In the genomic region with DNA sequence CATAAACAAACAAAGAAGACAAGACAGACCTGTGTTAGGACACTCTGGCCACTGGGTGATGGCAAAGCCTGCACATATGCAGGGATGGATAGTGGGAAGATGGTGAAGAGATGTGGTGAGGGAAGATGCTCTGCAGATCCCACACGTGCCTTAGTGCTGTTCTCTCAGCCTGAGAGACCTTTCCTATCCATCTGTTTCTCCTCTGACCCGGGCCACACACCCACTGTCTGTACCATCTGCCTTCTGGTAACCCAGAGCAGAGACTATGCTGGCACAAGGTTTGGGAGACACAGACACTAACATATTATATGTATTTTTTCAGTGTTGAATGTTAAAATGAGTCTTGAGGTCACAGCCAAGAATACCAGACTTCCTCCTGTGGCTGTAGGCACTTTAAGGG, we compare ENCODE assay signal across 15 mouse cellular contexts.
"Had no signal": no experiment of that assay in that cellular context is flagged by ENCODE, and none has a peak within 500 bp of the region (broad histone marks: within the 10 kb centered on the region; RNA-seq: fewer than 3 reads in every experiment).

No protein-coding gene starts in this region.

- H3K9me3 ChIP-seq: limb, embryonic 15.5 days; liver, embryonic 12.5 days; midbrain, embryonic 10.5 days; neural tube, embryonic 15.5 days had no signal

- H3K4me2 ChIP-seq: limb, embryonic 15.5 days; liver, embryonic 12.5 days; lung, embryonic 14.5 days; neural tube, embryonic 15.5 days had no signal

- H3K4me1 ChIP-seq: limb, embryonic 15.5 days; liver, embryonic 12.5 days; midbrain, embryonic 10.5 days had no signal

- H3K27me3 ChIP-seq: limb, embryonic 15.5 days; liver, embryonic 12.5 days; neural tube, embryonic 15.5 days had no signal

- ATAC-seq: liver, embryonic 12.5 days had no signal

- DNase-seq: kidney, postnatal 14 days; lung, embryonic 14.5 days; lung, postnatal 10 days; lung, postnatal 4 days; midbrain, embryonic 14.5 days; right cerebral cortex, adult 18-20 months; right cerebral cortex, postnatal 25 days; thymus, adult 18-20 months; thymus, postnatal 14 days had no signal

- H3K4me3 ChIP-seq: left cerebral cortex, adult 2 months; limb, embryonic 15.5 days; liver, embryonic 12.5 days; midbrain, embryonic 10.5 days; myocyte; neural tube, embryonic 15.5 days had no signal

- H3K27ac ChIP-seq: left cerebral cortex, adult 2 months; limb, embryonic 15.5 days; liver, embryonic 12.5 days; midbrain, embryonic 10.5 days; neural tube, embryonic 15.5 days had no signal

- H3K9ac ChIP-seq: limb, embryonic 15.5 days; liver, embryonic 12.5 days; lung, embryonic 14.5 days; neural tube, embryonic 15.5 days had no signal

- H3K36me3 ChIP-seq: limb, embryonic 15.5 days; liver, embryonic 12.5 days; midbrain, embryonic 10.5 days; neural tube, embryonic 15.5 days had no signal
